Mouse (Mus musculus) thymus, postnatal 36 days (tissue): ENCODE data around the gene Gm7970.
"Not testable (repeated sequence)": the region's sequence is repeated elsewhere in the genome, so short reads cannot be mapped to it uniquely, and the experiment has no call there.

Source experiments
- DNase-seq, 2 experiments: peaks; one replicate each; pipeline ENCODE4 v3.0.0; 2022; ENCODE audit warnings: mixed read lengths in 2 of 2

Gene Gm7970

GRCm38 (mm10) chr14:41555483-41555882, at the start of gene Gm7970:
Gm7970 (minus strand) TSS chr14:41555583.
- DNase-seq: not testable (repeated sequence)

GRCm38 (mm10) chr14:41600935-41601334, 45.6 kb upstream of the Gm7970 start:
- DNase-seq: not testable (repeated sequence)

- DNase-seq: not testable (repeated sequence)
Observed at GRCm38 (mm10) chr14:41586346-41586745, 31.0 kb upstream of the Gm7970 start.

- DNase-seq: not testable (repeated sequence)
Observed at GRCm38 (mm10) chr14:41572911-41573310, 17.5 kb upstream of the Gm7970 start, which contains the start of gene 1700049E17Rik2. 1700049E17Rik2 (plus strand) TSS chr14:41573211.

GRCm38 (mm10) chr14:41524695-41525094, 30.7 kb downstream of the Gm7970 start:
- not testable (repeated sequence) for DNase-seq

- not testable (repeated sequence) for DNase-seq
Observed at GRCm38 (mm10) chr14:41520683-41521082, 34.7 kb downstream of the Gm7970 start.
